Mouse (Mus musculus): ENCODE results near the gene Gigyf2. TPM values are rescaled to one million over a fixed set of nuclear protein-coding genes. Genes with fewer than 3 reads are reported as not detected.

Gigyf2 gene
- polyA plus RNA-seq, 2 experiments = 47.7 to 64.0 TPM

GRCm38 (mm10) chr1:87406012-87406411 is 79.2 kb downstream of the Gigyf2 start:
- H3K4me3 ChIP-seq (replicated peaks; ENCODE audit: low read length) = no peak overlapping the region
- no peak for TF ChIP-seq POLR2A (IDR thresholded peaks at IDR 0.05; ENCODE audit: borderline replicate concordance, extremely low read depth, insufficient read depth, insufficient read length)
- H3K27ac ChIP-seq (replicated peaks; ENCODE audit: low read depth, low read length) = no peak overlapping the region
- no peak for ATAC-seq (ENCODE audit: low FRiP score, low read depth)
- no peak overlapping the region for H3K9ac ChIP-seq (ENCODE audit: low read depth, low read length, severe bottlenecking)
- H3K36me3 ChIP-seq (ENCODE audit: control insufficient read depth, insufficient read depth, low read length) = peaks cover 66% of the 10 kb centered on the region
- H3K4me1 ChIP-seq (ENCODE audit: control insufficient read depth, insufficient read depth, low read length) = no peaks in the 10 kb centered on the region
- no peak for DNase-seq (ENCODE audit: low spot score)
- H3K27me3 ChIP-seq (ENCODE audit: control insufficient read depth, insufficient read depth, low read length) = no peaks in the 10 kb centered on the region
- H3K9me3 ChIP-seq (ENCODE audit: control insufficient read depth, low read length) = no peaks in the 10 kb centered on the region
- no peak overlapping the region for H3K4me2 ChIP-seq (replicated peaks; ENCODE audit: low read depth, low read length, severe bottlenecking)

GRCm38 (mm10) chr1:87409380-87409779 is 82.6 kb downstream of the Gigyf2 start:
- Histone ChIP-seq H3K9ac (ENCODE audit: low read depth, low read length, severe bottlenecking) (no peak overlapping the region), H3K4me1 (ENCODE audit: control insufficient read depth, insufficient read depth, low read length) (no peaks in the 10 kb centered on the region), H3K4me2 (replicated peaks; ENCODE audit: low read depth, low read length, severe bottlenecking) (no peak overlapping the region), H3K9me3 (ENCODE audit: control insufficient read depth, low read length) (no peaks in the 10 kb centered on the region), H3K27ac (replicated peaks; ENCODE audit: low read depth, low read length) (no peak overlapping the region), H3K4me3 (replicated peaks; ENCODE audit: low read length) (no peak overlapping the region), H3K36me3 (ENCODE audit: control insufficient read depth, insufficient read depth, low read length) (peaks cover 85% of the 10 kb centered on the region), H3K27me3 (ENCODE audit: control insufficient read depth, insufficient read depth, low read length) (no peaks in the 10 kb centered on the region)
- 89% methylated on average over 4 of the region's 4 CpGs for WGBS
- no peak for TF ChIP-seq POLR2A (IDR thresholded peaks at IDR 0.05; ENCODE audit: borderline replicate concordance, extremely low read depth, insufficient read depth, insufficient read length)
- ATAC-seq (ENCODE audit: low FRiP score, low read depth) = no peak
- DNase-seq (ENCODE audit: low spot score) = no peak

GRCm38 (mm10) chr1:87418733-87419132 is 91.9 kb downstream of the Gigyf2 start:
- no peak overlapping the region for H3K4me2 ChIP-seq (replicated peaks; ENCODE audit: low read depth, low read length, severe bottlenecking)
- H3K27ac ChIP-seq (replicated peaks; ENCODE audit: low read depth, low read length) = no peak overlapping the region
- no peak overlapping the region for H3K9ac ChIP-seq (ENCODE audit: low read depth, low read length, severe bottlenecking)
- no peak overlapping the region for H3K4me3 ChIP-seq (replicated peaks; ENCODE audit: low read length)
- H3K9me3 ChIP-seq (ENCODE audit: control insufficient read depth, low read length) = no peaks in the 10 kb centered on the region
- ATAC-seq (ENCODE audit: low FRiP score, low read depth) (no peak), DNase-seq (ENCODE audit: low spot score) (peak; percentile 43)
- H3K36me3 ChIP-seq (ENCODE audit: control insufficient read depth, insufficient read depth, low read length) = peaks cover 61% of the 10 kb centered on the region
- no peak for TF ChIP-seq POLR2A (IDR thresholded peaks at IDR 0.05; ENCODE audit: borderline replicate concordance, extremely low read depth, insufficient read depth, insufficient read length)
- no peaks in the 10 kb centered on the region for H3K27me3 ChIP-seq (ENCODE audit: control insufficient read depth, insufficient read depth, low read length)
- no peaks in the 10 kb centered on the region for H3K4me1 ChIP-seq (ENCODE audit: control insufficient read depth, insufficient read depth, low read length)
- WGBS = 84% methylated on average over 4 of the region's 4 CpGs

- H3K36me3 ChIP-seq (ENCODE audit: control insufficient read depth, insufficient read depth, low read length) = peaks cover 76% of the 10 kb centered on the region
- DNase-seq (ENCODE audit: low spot score) = no peak
- H3K27ac ChIP-seq (replicated peaks; ENCODE audit: low read depth, low read length) = no peak overlapping the region
- H3K27me3 ChIP-seq (ENCODE audit: control insufficient read depth, insufficient read depth, low read length) = no peaks in the 10 kb centered on the region
- no peak overlapping the region for H3K9ac ChIP-seq (ENCODE audit: low read depth, low read length, severe bottlenecking)
- no peak overlapping the region for H3K4me3 ChIP-seq (replicated peaks; ENCODE audit: low read length)
- H3K4me1 ChIP-seq (ENCODE audit: control insufficient read depth, insufficient read depth, low read length) = no peaks in the 10 kb centered on the region
- WGBS = 93% methylated on average over 2 of the region's 2 CpGs
- no peak overlapping the region for H3K4me2 ChIP-seq (replicated peaks; ENCODE audit: low read depth, low read length, severe bottlenecking)
- no peaks in the 10 kb centered on the region for H3K9me3 ChIP-seq (ENCODE audit: control insufficient read depth, low read length)
- ATAC-seq (ENCODE audit: low FRiP score, low read depth) = no peak
- TF ChIP-seq POLR2A (IDR thresholded peaks at IDR 0.05; ENCODE audit: borderline replicate concordance, extremely low read depth, insufficient read depth, insufficient read length) = no peak
Measured at GRCm38 (mm10) chr1:87435125-87435524, 108.3 kb downstream of the Gigyf2 start.

- H3K4me2 ChIP-seq (replicated peaks; ENCODE audit: low read depth, low read length, severe bottlenecking) = no peak overlapping the region
- no peak for TF ChIP-seq POLR2A (IDR thresholded peaks at IDR 0.05; ENCODE audit: borderline replicate concordance, extremely low read depth, insufficient read depth, insufficient read length)
- no peak overlapping the region for H3K4me3 ChIP-seq (replicated peaks; ENCODE audit: low read length)
- no peaks in the 10 kb centered on the region for H3K27me3 ChIP-seq (ENCODE audit: control insufficient read depth, insufficient read depth, low read length)
- WGBS = 80% methylated on average over 6 of the region's 6 CpGs
- H3K4me1 ChIP-seq (ENCODE audit: control insufficient read depth, insufficient read depth, low read length) = no peaks in the 10 kb centered on the region
- H3K27ac ChIP-seq (replicated peaks; ENCODE audit: low read depth, low read length) = no peak overlapping the region
- H3K9ac ChIP-seq (ENCODE audit: low read depth, low read length, severe bottlenecking) = no peak overlapping the region
- no peaks in the 10 kb centered on the region for H3K9me3 ChIP-seq (ENCODE audit: control insufficient read depth, low read length)
- peaks cover 76% of the 10 kb centered on the region for H3K36me3 ChIP-seq (ENCODE audit: control insufficient read depth, insufficient read depth, low read length)
- ATAC-seq (ENCODE audit: low FRiP score, low read depth) (no peak), DNase-seq (ENCODE audit: low spot score) (no peak)
Measured at GRCm38 (mm10) chr1:87436583-87436982, 109.8 kb downstream of the Gigyf2 start.

Measured in limb, embryonic 14.5 days (tissue).